Mouse (Mus musculus): ENCODE measurements around the gene Stat3. TPM values are rescaled to one million over a fixed set of nuclear protein-coding genes. Genes with fewer than 3 reads are reported as not detected.

Stat3 gene
- total and polyA plus RNA-seq, 3 experiments = 35.9 to 69.2 (median 51.1) TPM

GRCm38 (mm10) chr11:100947548-100947947 lies 8.2 kb upstream of the Stat3 start:
- Histone ChIP-seq H3K27me3 (replicated peaks) (no peaks in the 10 kb centered on the region), H3K9ac (ENCODE audit: insufficient read depth, low read depth) (no peak overlapping the region), H3K36me3 (replicated peaks in 1 of 2; ENCODE audit: control insufficient read depth in 1 of 2, insufficient read depth in 1 of 2, low read length in 1 of 2) (no peaks in the 10 kb centered on the region), H3K4me3 (replicated peaks in 1 of 3; ENCODE audit: low read depth in 2 of 3, low read length in 2 of 3, poor library complexity in 1 of 3) (no peak overlapping the region), H3K79me2 (replicated peaks; ENCODE audit: control insufficient read depth, extremely low read depth, insufficient read depth, poor library complexity, severe bottlenecking) (no peaks in the 10 kb centered on the region), H3K9me3 (replicated peaks; ENCODE audit: low read length) (peaks cover 15% of the 10 kb centered on the region), H3K27ac (ENCODE audit: insufficient read depth, low read depth) (no peak overlapping the region), H3K4me1 (ENCODE audit: control insufficient read depth in 1 of 2, insufficient read depth in 2 of 2) (peaks cover 7 to 14% of the 10 kb centered on the region in 2 experiments), H3K4me2 (ENCODE audit: insufficient read depth, low read depth, poor library complexity, severe bottlenecking) (no peak overlapping the region)
- DNase-seq (ENCODE audit: extremely low read depth) = peak; percentile 57
- dilution Hi-C loops (cut with MboI; ENCODE audit: extremely low pct_ligation_motif_present, extremely low pct_unique_long_range_greater_than_20kb, low sequenced_read_pairs) (no loop called here), in situ Hi-C loops (cut with MboI; ENCODE audit: low pct_ligation_motif_present, low pct_unique_long_range_greater_than_20kb, low sequenced_read_pairs) (no loop called here)
- TF ChIP-seq ETS1 (conservative IDR thresholded peaks at IDR 0.05; ENCODE audit: low read depth, low read length) (no peak), CTCF (conservative IDR thresholded peaks at IDR 0.05 in 1 of 2, IDR thresholded peaks at IDR 0.05 in 1 of 2; ENCODE audit: low read depth in 2 of 2, low read length in 2 of 2) (peak in 1 of 2 experiments; percentile 91; a peak in 2 of 4 replicates), CHD2 (IDR thresholded peaks at IDR 0.05; ENCODE audit: low read length) (no peak), MAZ (IDR thresholded peaks at IDR 0.05; ENCODE audit: low read depth, low read length) (no peak), GABPA (IDR thresholded peaks at IDR 0.05; ENCODE audit: insufficient replicate concordance, low read depth, low read length) (no peak), MAX (IDR thresholded peaks at IDR 0.05; ENCODE audit: low read length) (no peak), MEF2A (IDR thresholded peaks at IDR 0.05; ENCODE audit: borderline replicate concordance, low read depth, low read length) (no peak), RAD21 (IDR thresholded peaks at IDR 0.05; ENCODE audit: low read depth, low read length) (peak; percentile 90), SMC3 (IDR thresholded peaks at IDR 0.05; ENCODE audit: low read depth, low read length) (peak; percentile 94), TBP (conservative IDR thresholded peaks at IDR 0.05; ENCODE audit: low read depth, low read length) (no peak), ZC3H11A (IDR thresholded peaks at IDR 0.05; ENCODE audit: low read depth, low read length) (peak; percentile 54; the same call in 1 of the 2 replicates), CHD1 (IDR thresholded peaks at IDR 0.05; ENCODE audit: low read depth, low read length) (no peak), JUND (conservative IDR thresholded peaks at IDR 0.05; ENCODE audit: low read depth, low read length) (no peak)

GRCm38 (mm10) chr11:100946862-100947261 lies 7.5 kb upstream of the Stat3 start:
- TF ChIP-seq SMC3 (IDR thresholded peaks at IDR 0.05; ENCODE audit: low read depth, low read length) (no peak), ZC3H11A (IDR thresholded peaks at IDR 0.05; ENCODE audit: low read depth, low read length) (no peak), MAZ (IDR thresholded peaks at IDR 0.05; ENCODE audit: low read depth, low read length) (no peak)
- dilution Hi-C loops (cut with MboI; ENCODE audit: extremely low pct_ligation_motif_present, extremely low pct_unique_long_range_greater_than_20kb, low sequenced_read_pairs) = no loop called here

GRCm38 (mm10) chr11:100942388-100942787 lies 3.0 kb upstream of the Stat3 start:
- Histone ChIP-seq H3K27ac (ENCODE audit: insufficient read depth, low read depth) (no peak overlapping the region), H3K4me3 (replicated peaks in 1 of 3; ENCODE audit: low read depth in 2 of 3, low read length in 2 of 3, poor library complexity in 1 of 3) (no peak overlapping the region), H3K36me3 (replicated peaks in 1 of 2; ENCODE audit: control insufficient read depth in 1 of 2, insufficient read depth in 1 of 2, low read length in 1 of 2) (no peaks in the 10 kb centered on the region), H3K4me2 (ENCODE audit: insufficient read depth, low read depth, poor library complexity, severe bottlenecking) (no peak overlapping the region), H3K4me1 (ENCODE audit: control insufficient read depth in 1 of 2, insufficient read depth in 2 of 2) (peaks cover 0 to 17% of the 10 kb centered on the region in 2 experiments; a peak in 2 of 4 replicates), H3K9me3 (replicated peaks; ENCODE audit: low read length) (peaks cover 9% of the 10 kb centered on the region), H3K9ac (ENCODE audit: insufficient read depth, low read depth) (no peak overlapping the region), H3K27me3 (replicated peaks) (no peaks in the 10 kb centered on the region), H3K79me2 (replicated peaks; ENCODE audit: control insufficient read depth, extremely low read depth, insufficient read depth, poor library complexity, severe bottlenecking) (peaks cover 15% of the 10 kb centered on the region)
- dilution Hi-C loops (cut with MboI; ENCODE audit: extremely low pct_ligation_motif_present, extremely low pct_unique_long_range_greater_than_20kb, low sequenced_read_pairs) (no loop called here), in situ Hi-C loops (cut with MboI; ENCODE audit: low pct_ligation_motif_present, low pct_unique_long_range_greater_than_20kb, low sequenced_read_pairs) (no loop called here)
- DNase-seq (ENCODE audit: extremely low read depth) = no peak
- no peak for TF ChIP-seq TCF12 (IDR thresholded peaks at IDR 0.05; ENCODE audit: low read depth, low read length)
- no peak for TF ChIP-seq E2F4 (IDR thresholded peaks at IDR 0.05; ENCODE audit: insufficient replicate concordance, low read depth, low read length)
- no peak for TF ChIP-seq GABPA (IDR thresholded peaks at IDR 0.05; ENCODE audit: insufficient replicate concordance, low read depth, low read length)
- TF ChIP-seq ZNF384 (IDR thresholded peaks at IDR 0.05; ENCODE audit: low read depth, low read length) = no peak
- TF ChIP-seq RCOR1 (conservative IDR thresholded peaks at IDR 0.05; ENCODE audit: low read depth, low read length) = no peak
- no peak for TF ChIP-seq ZMIZ1 (IDR thresholded peaks at IDR 0.05; ENCODE audit: low read depth, low read length)
- no peak for TF ChIP-seq RAD21 (IDR thresholded peaks at IDR 0.05; ENCODE audit: low read depth, low read length)
- no peak for TF ChIP-seq CHD1 (IDR thresholded peaks at IDR 0.05; ENCODE audit: low read depth, low read length)
- no peak for TF ChIP-seq ETS1 (conservative IDR thresholded peaks at IDR 0.05; ENCODE audit: low read depth, low read length)
- no peak for TF ChIP-seq KAT2A (IDR thresholded peaks at IDR 0.05; ENCODE audit: insufficient replicate concordance, low read length)
- no peak for TF ChIP-seq NELFE (IDR thresholded peaks at IDR 0.05; ENCODE audit: low read depth, low read length)
- no peak for TF ChIP-seq JUN (IDR thresholded peaks at IDR 0.05; ENCODE audit: insufficient read depth, low read depth, low read length)
- no peak for TF ChIP-seq MYC (IDR thresholded peaks at IDR 0.05; ENCODE audit: low read depth, low read length)
- no peak for TF ChIP-seq TBP (conservative IDR thresholded peaks at IDR 0.05; ENCODE audit: low read depth, low read length)
- TF ChIP-seq PAX5 (IDR thresholded peaks at IDR 0.05; ENCODE audit: low read length) = no peak
- TF ChIP-seq POLR2A (IDR thresholded peaks at IDR 0.05; ENCODE audit: low read depth, low read length) = no peak
- TF ChIP-seq JUND (conservative IDR thresholded peaks at IDR 0.05; ENCODE audit: low read depth, low read length) = no peak
- TF ChIP-seq NRF1 (IDR thresholded peaks at IDR 0.05; ENCODE audit: low read depth, low read length) = no peak

More at GRCm38 (mm10) chr11:100946862-100947261, 7.5 kb upstream of the Stat3 start:
- Histone ChIP-seq H3K4me2 (ENCODE audit: insufficient read depth, low read depth, poor library complexity, severe bottlenecking) (no peak overlapping the region), H3K4me1 (ENCODE audit: control insufficient read depth in 1 of 2, insufficient read depth in 2 of 2) (peaks cover 2 to 7% of the 10 kb centered on the region in 2 experiments; a peak in 3 of 4 replicates), H3K9ac (ENCODE audit: insufficient read depth, low read depth) (no peak overlapping the region), H3K27ac (ENCODE audit: insufficient read depth, low read depth) (no peak overlapping the region), H3K36me3 (replicated peaks in 1 of 2; ENCODE audit: control insufficient read depth in 1 of 2, insufficient read depth in 1 of 2, low read length in 1 of 2) (no peaks in the 10 kb centered on the region), H3K9me3 (replicated peaks; ENCODE audit: low read length) (peaks cover 15% of the 10 kb centered on the region), H3K27me3 (replicated peaks) (no peaks in the 10 kb centered on the region), H3K4me3 (replicated peaks in 1 of 3; ENCODE audit: low read depth in 2 of 3, low read length in 2 of 3, poor library complexity in 1 of 3) (no peak overlapping the region), H3K79me2 (replicated peaks; ENCODE audit: control insufficient read depth, extremely low read depth, insufficient read depth, poor library complexity, severe bottlenecking) (no peaks in the 10 kb centered on the region)
- DNase-seq (ENCODE audit: extremely low read depth) = no peak
- in situ Hi-C loops (cut with MboI; ENCODE audit: low pct_ligation_motif_present, low pct_unique_long_range_greater_than_20kb, low sequenced_read_pairs) = no loop called here

All from CH12.LX (cell line).